Mouse (Mus musculus): ENCODE data around the gene Ush2a.

- no peak for TF ChIP-seq POLR2A (IDR thresholded peaks at IDR 0.05; ENCODE audit: control insufficient read depth in 1 of 2, insufficient read depth in 1 of 2, low read depth in 1 of 2, low read length in 2 of 2, poor library complexity in 1 of 2)
- no peak for TF ChIP-seq E2F4 (IDR thresholded peaks at IDR 0.05; ENCODE audit: borderline replicate concordance, low read depth, low read length)
- TF ChIP-seq TCF12 (IDR thresholded peaks at IDR 0.05; ENCODE audit: low read depth, low read length) = no peak
- TF ChIP-seq CTCF (IDR thresholded peaks at IDR 0.05 in 2 of 3, conservative IDR thresholded peaks at IDR 0.05 in 1 of 3; ENCODE audit: control insufficient read depth in 1 of 3, insufficient read depth in 1 of 3, low read depth in 2 of 3, low read length in 3 of 3, poor library complexity in 1 of 3, severe bottlenecking in 1 of 3) = no peak
- no peak for TF ChIP-seq HCFC1 (IDR thresholded peaks at IDR 0.05; ENCODE audit: low read depth, low read length)
- no peak for TF ChIP-seq MYC (IDR thresholded peaks at IDR 0.05; ENCODE audit: low read depth, low read length)
- no peak for TF ChIP-seq MAZ (IDR thresholded peaks at IDR 0.05; ENCODE audit: low read depth, low read length)
- no peak for TF ChIP-seq EP300 (IDR thresholded peaks at IDR 0.05; ENCODE audit: low read depth in 1 of 2, low read length in 2 of 2)
- no peak for TF ChIP-seq TAL1 (IDR thresholded peaks at IDR 0.05; ENCODE audit: low read length)
- TF ChIP-seq MAX (IDR thresholded peaks at IDR 0.05; ENCODE audit: low read length) = no peak
- TF ChIP-seq ZMIZ1 (IDR thresholded peaks at IDR 0.05; ENCODE audit: low read depth, low read length) = no peak
- TF ChIP-seq GATA1 (IDR thresholded peaks at IDR 0.05; ENCODE audit: low read depth, low read length) = no peak
These were observed 411.0 kb downstream of the Ush2a start for GRCm38 (mm10) chr1:188672871-188673270.

Data from MEL (cell line).